Mouse (Mus musculus) MN1 (cell line): ENCODE data around the gene Sh3tc1.
A peak's percentile ranks its signal among the peaks of the same experiment; 100 is the strongest.

ENCODE experiments used
- DNase-seq: peaks from one replicate; pipeline ENCODE4 v3.0.0-alpha.2; 2016; ENCODE audit warnings: low spot score

The Sh3tc1 gene

DNA sequence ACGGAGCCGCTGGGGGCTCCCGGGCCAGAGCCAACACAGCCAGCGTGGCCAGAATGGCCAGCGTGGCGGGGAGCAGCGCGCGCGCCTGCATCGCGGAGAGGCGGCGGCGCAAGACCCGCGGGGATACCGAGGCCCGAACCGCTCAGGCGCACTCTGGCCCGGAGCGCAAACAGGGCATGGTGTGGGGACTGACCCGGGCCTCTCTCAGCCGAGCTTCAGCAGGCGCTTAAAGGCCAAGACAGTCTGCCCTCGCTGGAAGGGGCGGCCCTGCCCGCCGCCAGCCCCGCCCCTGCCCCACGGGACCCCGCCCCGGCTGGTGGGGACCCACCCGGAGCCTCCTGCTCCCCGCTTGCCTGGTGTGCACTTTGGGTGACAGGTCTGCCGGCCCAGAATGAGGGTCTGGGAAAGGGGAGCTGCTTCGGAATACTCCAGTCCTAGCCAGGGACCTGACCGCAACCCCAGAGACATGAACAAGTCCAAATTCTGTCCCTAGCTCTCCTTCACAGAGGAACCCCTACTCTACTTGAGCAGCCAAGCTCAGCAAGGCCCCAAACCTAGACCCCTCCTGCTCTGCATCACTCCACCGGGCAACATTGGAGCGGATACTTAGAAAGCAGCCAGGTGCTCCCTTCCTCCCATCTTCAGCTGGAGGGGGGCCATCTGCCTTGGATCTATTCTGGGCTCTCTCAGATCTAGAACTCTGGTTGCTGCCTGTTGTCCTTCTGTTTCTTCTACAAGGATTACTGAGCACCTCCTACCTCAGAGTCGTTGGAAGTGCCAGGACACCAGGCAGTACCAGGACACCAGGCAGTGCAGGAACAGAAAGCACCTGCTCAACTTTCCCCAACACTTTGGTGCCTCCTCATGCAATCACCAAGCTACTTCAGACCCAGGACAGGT is 60.3 kb downstream of the Sh3tc1 start, which contains the start of gene Htra3:
Htra3 (minus strand) TSS at position 527 of the 900 bp plus-strand sequence.
- no peak for DNase-seq

DNA sequence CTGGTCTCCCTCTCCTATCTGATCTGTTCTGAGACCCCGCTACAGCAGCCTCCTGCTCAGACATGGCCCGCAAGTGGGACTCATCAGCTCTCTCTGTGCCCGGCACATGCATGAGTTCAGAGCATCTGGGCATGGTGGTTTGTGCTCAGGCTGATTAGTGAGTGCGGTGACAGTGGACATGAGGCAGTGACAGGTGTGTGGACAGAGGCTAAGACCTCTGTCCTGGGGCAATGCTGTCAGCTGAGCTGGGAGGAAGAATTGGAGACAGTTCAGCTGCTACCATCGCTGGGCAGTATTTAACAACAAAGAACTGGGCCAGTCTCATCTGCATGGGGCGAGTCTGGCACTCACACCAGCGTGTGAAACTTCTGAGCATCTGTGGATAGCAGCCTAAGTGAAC is 62.8 kb downstream of the Sh3tc1 start:
- no peak for DNase-seq

DNA sequence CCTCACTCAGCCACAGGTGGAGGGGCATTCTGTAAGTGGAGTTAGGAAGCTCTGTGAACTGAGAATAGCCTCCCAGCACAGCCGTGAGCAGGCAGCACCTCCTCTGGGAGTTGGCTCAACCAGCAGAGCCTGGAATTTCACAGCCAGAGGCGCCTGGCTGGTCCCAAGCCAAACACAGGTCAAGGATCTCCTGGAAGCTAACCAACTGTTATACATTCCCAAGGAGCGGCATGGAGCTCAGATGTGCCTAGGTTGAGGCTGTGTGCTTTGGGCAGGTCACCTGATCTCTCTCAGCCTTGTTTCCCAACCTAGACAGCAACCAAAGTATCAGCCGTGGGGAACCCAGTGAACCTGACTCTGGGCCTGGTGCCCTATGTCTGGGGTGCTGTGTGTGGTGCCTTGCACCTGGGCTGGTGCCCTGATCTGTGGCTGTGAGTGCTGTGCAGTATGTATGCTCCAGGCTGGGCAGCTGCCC is 65.7 kb downstream of the Sh3tc1 start:
- DNase-seq: peak; percentile 64

DNA sequence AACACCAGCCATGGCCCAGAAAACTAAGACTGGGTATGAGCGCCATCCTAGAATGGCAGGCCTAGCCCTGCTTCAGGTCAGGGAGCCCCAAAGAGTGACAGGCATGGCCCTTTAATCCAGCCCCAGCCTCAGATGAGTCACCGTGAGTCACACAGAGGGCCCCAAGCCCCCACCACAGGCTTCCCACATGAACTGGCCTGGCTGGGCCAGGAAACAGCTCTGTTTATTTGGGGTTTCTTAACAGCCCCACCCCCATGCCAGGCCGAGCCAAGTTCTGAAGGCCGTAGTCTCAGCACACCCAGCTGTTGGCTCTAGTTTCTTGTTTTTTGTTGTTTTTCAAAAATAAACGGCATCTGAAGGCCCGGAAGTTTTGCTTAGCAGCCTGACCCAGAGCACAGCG is 66.7 kb downstream of the Sh3tc1 start:
- peak; percentile 68 for DNase-seq

DNA sequence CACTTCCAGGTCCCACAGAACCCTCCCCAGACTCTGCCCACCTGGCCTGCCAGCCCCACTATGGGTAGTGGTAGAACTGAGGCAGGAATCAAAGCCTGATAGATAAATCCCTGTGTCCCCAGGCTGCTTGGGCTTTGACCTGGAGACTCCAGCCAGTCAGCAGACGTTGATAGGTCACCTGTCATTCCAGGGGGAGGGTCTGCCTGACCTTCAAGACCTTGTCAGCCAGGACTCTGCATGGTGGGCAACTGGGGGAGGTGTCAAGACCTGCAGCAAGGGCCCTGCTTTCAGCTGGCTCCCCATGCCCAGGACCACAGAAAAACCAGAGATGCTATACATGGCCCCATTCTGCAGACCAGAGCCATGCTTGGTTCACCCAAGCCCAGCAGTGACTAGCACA is 67.2 kb downstream of the Sh3tc1 start:
- DNase-seq: no peak

- DNase-seq: no peak
These were observed 68.3 kb downstream of the Sh3tc1 start for GRCm38 (mm10) chr5:35671474-35671891.

GRCm38 (mm10) chr5:35670412-35670801 is 69.4 kb downstream of the Sh3tc1 start:
- DNase-seq: no peak

DNA sequence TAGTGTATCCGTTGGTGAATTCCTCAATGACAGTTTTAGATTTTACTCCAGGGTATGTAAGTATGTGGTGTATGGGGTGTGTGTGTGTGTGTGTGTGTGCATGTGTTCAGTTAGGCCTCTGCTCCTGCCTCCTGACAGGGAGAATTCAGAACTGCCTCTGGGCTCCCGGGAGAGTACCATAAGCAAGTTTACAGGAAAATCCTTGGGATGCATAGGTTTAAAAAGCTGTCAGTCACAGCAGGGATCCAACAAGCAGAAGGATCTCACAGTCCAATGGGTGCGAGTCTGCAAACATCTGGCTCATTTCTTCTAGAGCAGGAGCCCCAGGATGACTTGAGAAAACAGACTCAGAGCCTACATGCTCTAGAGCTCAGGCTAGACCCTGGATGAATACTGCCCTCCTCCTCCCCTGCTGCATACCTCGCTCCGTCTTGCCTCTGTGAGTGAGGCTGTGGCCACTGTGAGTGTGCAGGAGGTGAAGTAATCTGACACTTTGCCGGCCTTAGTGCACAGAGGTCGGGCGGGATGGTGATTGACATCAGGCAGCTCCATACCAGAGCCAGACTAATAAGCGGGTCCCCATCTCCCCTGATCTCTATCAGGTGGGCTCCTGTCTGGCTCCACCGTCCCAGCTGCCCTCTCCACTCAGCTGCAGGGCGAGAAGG is 69.9 kb downstream of the Sh3tc1 start:
- no peak for DNase-seq

GRCm38 (mm10) chr5:35666152-35666551 is 73.6 kb downstream of the Sh3tc1 start:
- DNase-seq: no peak

DNA sequence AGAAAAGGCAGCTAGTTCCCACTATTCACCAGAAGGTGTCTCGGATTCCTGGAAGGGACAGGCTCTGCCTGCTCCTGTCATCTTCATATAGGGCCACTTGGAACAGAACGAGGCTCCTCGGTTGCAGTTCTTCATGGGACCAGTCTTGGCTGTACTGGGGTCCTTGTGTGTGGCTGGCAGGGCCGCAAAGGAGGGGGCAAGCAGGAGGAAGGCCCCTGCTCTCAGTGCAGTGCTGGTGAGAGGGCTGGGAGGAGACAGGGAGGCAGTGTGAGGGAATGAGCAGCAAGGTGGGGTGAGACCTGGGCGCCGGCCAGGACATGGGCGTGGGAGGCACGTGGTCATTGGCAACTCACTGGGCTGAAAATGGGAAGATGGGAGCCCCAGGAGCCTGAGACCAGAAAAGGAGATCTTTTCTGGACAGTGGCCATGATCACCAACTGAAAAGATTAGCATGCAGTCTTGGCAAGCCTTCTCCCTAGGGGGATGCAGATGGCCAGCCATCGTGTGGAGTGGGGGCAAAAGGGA is 77.7 kb downstream of the Sh3tc1 start:
- peak; percentile 8 for DNase-seq

- DNase-seq: no peak
These were observed 78.6 kb downstream of the Sh3tc1 start for GRCm38 (mm10) chr5:35661210-35661609.

- no peak for DNase-seq
These were observed 80.3 kb downstream of the Sh3tc1 start for GRCm38 (mm10) chr5:35659503-35659902.

GRCm38 (mm10) chr5:35655753-35656485 is 83.9 kb downstream of the Sh3tc1 start:
- no peak for DNase-seq

DNA sequence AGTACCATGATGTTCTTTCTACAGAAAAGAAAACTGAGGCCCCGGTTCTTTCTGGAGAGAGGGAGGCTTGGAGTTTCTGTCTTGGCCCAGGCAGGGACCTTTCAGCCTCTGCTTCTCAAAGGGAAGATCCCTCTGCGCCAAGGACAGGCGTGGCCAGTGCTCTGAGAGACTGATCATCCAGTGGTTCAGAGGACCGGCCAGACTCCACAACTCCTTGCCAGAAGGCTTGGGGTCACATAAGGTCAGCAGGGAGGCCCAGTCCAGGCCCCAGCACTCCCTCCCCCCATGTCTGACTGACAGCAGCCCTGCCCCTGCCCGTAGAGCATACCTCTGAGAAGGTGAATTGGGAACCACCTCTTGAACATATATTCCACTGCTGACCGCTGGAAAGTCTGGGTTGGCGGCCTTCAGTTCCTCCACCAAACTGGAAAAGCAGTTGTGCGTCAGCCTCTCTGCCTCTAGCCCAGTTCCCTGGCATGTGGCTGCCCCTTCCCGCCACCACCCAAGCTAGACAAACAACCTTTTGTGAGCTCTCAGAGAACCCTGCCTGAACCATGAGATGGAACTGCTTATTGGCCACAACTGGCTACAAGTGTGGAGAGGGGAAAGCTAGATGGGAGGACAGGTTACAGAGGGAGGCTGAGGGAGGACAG is 85.9 kb downstream of the Sh3tc1 start:
- DNase-seq: no peak

DNA sequence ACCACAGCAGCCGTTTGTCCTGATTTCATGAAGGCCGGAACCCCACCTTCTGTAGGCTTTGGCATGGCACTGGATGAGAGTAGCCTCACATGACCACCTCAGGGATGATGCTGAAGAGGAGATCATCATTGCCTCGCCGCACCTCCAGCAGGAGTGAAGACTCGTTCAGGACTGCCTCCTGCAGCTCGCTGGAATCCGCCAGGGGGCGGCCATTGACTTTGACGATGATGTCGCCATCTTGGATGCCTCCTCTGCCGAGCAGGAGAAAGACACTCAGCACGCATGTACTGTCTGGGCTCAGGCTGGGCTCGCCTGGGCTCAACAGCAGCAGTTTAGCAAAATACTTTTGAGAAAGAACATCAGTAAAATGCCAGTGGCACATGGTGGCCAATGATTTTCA is 86.9 kb downstream of the Sh3tc1 start:
- DNase-seq: no peak

GRCm38 (mm10) chr5:35652319-35652718 is 87.5 kb downstream of the Sh3tc1 start:
- DNase-seq: no peak

GRCm38 (mm10) chr5:35648230-35648629 is 91.6 kb downstream of the Sh3tc1 start:
- no peak for DNase-seq

DNA sequence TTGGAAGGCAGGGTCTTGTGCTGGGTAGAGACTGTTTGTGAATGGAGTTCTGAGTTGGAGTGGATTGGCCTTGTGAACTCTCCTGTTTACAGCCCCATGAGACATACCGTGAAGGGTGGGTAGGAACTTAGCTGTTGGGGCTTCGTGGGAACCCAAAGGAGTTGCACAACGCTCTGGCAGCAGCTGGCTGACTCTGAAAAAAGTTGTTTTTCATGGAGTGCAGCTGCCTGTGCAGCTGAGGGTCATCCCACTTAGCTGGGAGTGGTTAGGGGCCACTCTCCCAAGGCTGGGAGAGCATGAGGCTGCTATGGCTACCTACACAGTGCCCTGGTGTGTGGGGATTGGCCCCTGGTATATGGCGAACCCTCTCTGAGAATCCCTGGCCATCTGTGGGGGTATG is 92.2 kb downstream of the Sh3tc1 start:
- no peak for DNase-seq
